Mouse (Mus musculus): Measurements from ENCODE around the gene Prr15.

DNA sequence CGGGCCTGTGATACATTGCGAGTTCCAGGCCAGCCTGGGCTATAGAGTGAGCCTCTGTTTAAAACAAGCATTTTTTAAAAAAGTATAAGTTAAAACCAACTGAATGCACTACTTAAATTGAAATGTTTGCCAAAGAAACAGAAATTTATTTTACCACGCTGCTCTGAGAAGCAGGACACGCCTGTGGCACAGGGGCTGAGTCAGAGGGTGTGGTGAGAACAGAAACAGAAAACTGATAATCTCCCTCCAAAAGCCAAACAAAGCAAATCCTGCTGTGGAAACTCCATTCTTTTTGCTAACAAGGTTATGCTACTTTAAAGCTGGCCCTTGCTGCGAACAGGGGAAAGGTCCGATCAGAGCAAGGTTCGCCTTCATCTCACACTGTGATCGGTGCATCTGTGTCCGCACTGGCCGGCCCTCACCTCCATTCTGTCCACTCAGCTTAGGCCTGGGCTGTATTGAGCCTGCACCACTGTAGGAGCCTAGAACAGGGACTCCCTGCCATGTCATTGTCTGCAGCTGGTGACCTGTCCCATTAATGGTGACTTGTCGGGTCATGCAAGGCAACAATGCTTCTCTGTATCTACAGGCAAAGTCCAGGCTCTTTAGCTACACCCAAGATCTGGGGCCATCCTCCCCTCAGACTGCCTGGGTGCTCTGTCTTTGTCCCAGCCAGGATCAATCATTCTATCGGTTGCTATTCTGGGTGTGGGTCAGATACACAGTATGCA is 38.9 kb downstream of the Prr15 start:
- TF ChIP-seq CTCF (IDR thresholded peaks at IDR 0.05; ENCODE audit: low read depth, low read length) (no peak), POLR2A (IDR thresholded peaks at IDR 0.05; ENCODE audit: extremely low read depth, insufficient read depth, low read length) (no peak)
